Mouse (Mus musculus): ENCODE data around the gene Ccdc158.

GRCm38 (mm10) chr5:92682621-92683348 is 7.7 kb upstream of the Ccdc158 start:
- TF ChIP-seq CTCF (conservative IDR thresholded peaks at IDR 0.05; ENCODE audit: insufficient read depth, insufficient read length, low read depth, low read length) = no peak
- no peak for TF ChIP-seq POLR2A (IDR thresholded peaks at IDR 0.05; ENCODE audit: low read depth, low read length)

All from kidney, adult 2 months (tissue).